Mouse (Mus musculus) bone marrow macrophage, adult 2 months (primary cell): Measurements from ENCODE around the gene Cks1b. TPM values are rescaled to one million over a fixed set of nuclear protein-coding genes. Genes with fewer than 3 reads are reported as not detected.
"Not testable (repeated sequence)": the region's sequence is repeated elsewhere in the genome, so short reads cannot be mapped to it uniquely, and the experiment has no call there.

Experiments
- H3K27ac ChIP-seq: 2 replicates; pipeline ENCODE4 v1.5.1; 2012; ENCODE audit warnings: low read depth, low read length; ENCODE audit not compliant: insufficient read depth
- H3K4me1 ChIP-seq: 2 replicates; pipeline ENCODE4 v1.6.1; 2012; ENCODE audit warnings: low read length; ENCODE audit not compliant: control insufficient read depth, insufficient read depth
- H3K4me3 ChIP-seq: 2 replicates; pipeline ENCODE4 v1.5.1; 2012; ENCODE audit warnings: mild to moderate bottlenecking, low read length, moderate library complexity; ENCODE audit not compliant: insufficient read depth
- CTCF ChIP-seq: IDR thresholded peaks from 2 replicates; pipeline ENCODE4 v1.5.1; 2012; ENCODE audit warnings: low read depth, mild to moderate bottlenecking, low read length, moderate library complexity
- POLR2A ChIP-seq: IDR thresholded peaks from 2 replicates; pipeline ENCODE4 v1.6.1; 2012; ENCODE audit warnings: mild to moderate bottlenecking, low read depth, low read length, borderline replicate concordance
- polyA plus RNA-seq: library from polyadenylated mRNA; stranded (reverse); fragments of >200 nt; gene quantifications from 2 replicates; pipeline ENCODE4 v1.2.4, GENCODE M21; 2012; ENCODE audit not compliant: missing spikeins, insufficient read depth, insufficient read length

The Cks1b gene
- polyA plus RNA-seq, 1 experiment: 46.6 TPM

DNA sequence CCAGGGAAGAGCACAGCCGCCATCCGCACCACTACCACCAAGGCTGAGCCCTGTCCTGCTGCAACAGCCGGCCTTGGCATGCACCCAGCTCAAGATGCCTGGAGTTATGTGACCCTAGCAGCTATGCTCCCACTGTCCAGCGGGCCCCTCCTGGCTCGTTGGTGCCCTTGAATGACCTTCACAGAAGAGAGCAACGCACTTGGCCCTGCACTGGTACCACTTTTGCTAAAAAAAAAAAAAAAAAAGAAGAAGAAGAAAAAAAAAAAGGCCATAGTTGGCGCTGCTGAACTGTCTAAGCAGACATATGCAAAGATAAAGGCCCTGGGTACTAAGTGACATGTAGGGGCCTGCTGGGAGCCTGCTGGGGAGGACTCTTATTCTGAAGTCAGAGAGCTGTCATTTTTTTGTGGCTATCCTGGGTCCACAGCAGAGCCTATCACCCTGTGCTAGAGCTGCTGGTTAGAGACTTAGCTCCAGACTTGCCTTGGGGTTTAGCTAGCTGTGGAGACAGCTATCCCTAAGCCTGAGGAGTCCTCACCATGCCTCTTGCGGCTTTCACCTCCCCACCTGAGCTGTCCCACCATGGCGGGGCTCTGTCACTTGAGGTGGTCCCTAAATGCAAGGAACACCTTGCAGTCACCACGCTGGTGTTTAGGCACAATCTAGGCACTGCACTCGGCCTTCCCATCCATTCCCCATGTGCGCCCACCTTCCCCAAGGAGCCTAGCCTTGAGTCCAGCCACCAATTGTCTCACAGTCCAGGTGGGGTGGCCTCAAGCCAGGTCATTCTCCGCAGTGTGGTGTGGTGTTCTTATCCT, 30.7 kb upstream of the Cks1b start:
- H3K27ac ChIP-seq: no peak overlapping the region
- TF ChIP-seq CTCF (no peak), POLR2A (no peak)
- H3K4me3 ChIP-seq: no peak overlapping the region
- peaks cover 5% of the 10 kb centered on the region; the same call in 1 of the 2 replicates for H3K4me1 ChIP-seq

DNA sequence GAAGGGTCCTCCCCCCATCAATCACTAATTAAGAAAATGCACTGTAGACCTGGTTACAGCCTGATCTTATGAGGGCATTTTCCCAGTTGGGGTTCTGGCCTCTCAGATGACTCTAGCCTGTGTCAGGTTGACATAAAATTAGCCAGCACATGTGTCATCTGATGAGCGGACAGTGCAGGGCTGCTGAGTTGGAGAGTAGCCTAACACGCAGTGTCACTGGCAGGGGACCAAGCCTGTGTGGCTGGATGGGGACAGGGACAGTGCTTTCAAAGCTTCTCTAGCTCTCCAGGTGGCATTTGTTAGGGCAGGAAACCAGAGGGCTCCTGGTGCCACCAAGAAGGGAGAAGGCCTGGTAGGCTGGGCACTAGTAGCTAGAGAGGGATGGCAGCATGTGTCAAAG, 22.5 kb upstream of the Cks1b start:
- peaks cover 25% of the 10 kb centered on the region for H3K4me1 ChIP-seq
- H3K27ac ChIP-seq: no peak overlapping the region
- TF ChIP-seq POLR2A (no peak), CTCF (no peak)
- H3K4me3 ChIP-seq: no peak overlapping the region

DNA sequence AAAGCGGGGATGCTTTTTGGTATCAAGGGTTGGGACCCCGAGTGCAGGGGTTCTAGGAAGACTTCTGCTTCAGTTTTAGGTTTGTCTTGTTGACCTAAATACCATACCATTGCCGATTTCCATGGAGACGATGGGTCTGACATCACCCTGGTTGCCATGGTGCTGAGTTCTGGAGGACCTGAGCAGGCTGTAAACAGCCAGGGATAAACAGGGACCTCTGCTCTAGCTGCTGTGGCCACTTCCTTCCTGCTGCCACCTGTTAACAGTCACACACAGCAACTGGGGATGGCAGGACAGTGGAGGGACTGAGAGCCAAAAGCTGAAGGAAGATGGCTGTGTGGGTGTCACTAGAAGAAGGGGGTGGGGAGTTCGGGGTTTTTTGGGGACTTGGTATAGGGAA, 19.1 kb upstream of the Cks1b start:
- H3K27ac ChIP-seq: peak overlapping the region; percentile 58
- TF ChIP-seq CTCF (0 out of 2 replicates have a peak, but pooled peaks have one; percentile 18), POLR2A (no peak)
- H3K4me3 ChIP-seq: peak overlapping the region; percentile 54
- H3K4me1 ChIP-seq: peaks cover 25% of the 10 kb centered on the region

DNA sequence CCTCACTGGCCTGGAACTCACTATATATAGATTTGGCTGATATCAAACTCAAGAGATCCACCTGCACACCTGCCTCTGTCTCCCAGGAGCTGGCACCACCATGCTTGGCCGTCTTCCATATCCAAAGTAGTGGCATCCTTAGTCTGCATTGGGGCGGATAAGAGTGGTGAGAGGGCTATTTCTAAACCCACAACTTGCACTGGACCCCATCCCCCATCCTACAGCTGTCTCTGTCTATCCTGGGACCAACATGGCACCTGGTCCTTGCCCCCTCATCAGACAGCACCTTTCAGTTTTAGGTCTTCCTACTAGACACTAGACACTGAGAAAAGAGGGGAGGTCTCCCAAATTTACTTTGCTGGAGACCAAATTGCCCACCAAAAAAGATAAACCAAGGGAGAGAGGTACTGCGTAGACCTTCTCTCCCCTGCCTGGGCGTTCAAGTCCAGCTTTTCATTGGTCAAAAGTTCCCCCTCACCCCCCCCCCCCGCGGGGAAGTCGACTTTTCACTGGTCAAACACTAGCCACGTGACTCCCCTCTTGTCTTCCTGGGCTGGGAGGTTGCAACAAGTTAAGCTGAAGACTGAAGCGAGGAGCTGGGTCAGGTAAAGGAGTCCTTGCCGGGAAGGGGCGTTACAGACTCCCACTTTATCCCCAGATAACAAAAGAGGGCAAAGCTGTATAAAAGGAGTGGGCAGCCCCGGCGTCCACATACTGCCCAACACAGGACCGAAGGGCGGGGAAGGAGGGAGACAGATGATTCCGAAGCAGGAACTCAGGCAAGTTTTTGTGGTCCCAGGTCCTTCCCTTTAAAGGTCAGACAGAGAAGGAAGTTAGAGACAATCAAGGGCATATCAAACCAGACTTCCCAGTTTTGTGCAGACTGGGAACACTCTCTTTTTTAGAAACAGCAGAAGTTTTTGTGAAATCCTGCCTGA, 18.3 kb upstream of the Cks1b start, which contains the start of gene Pbxip1:
TSS of gene Pbxip1 (plus strand) at position 531 of the 938 bp plus-strand sequence.
- H3K4me1 ChIP-seq: peaks cover 25% of the 10 kb centered on the region
- H3K27ac ChIP-seq: peak within 1 kb of the TSS; percentile 58
- peak within 1 kb of the TSS; percentile 54 for H3K4me3 ChIP-seq
- TF ChIP-seq CTCF: no peak
- no peak for TF ChIP-seq POLR2A

DNA sequence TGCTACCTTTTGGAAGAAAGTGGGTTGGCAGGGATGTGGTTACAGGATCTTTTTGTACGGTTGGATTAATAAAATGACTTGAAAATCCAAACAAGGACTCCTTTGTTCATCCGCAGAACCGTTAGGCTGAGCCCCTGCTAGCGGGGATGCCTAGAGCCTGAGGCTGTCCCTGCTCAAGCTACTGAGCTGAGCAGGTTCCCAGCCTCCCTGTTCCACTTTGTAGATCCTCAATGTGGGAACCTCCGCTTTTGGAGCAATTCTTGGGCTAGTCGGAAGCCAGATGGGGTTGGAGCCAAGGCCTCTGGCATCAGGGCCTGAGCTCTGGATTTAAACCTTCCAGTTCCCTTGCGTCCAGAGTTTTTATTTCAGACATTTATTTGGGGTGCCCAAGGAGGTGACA, 16.9 kb upstream of the Cks1b start:
- Histone ChIP-seq H3K4me1 (peaks cover 31% of the 10 kb centered on the region), H3K4me3 (no peak overlapping the region), H3K27ac (no peak overlapping the region)
- no peak for TF ChIP-seq POLR2A
- no peak for TF ChIP-seq CTCF

DNA sequence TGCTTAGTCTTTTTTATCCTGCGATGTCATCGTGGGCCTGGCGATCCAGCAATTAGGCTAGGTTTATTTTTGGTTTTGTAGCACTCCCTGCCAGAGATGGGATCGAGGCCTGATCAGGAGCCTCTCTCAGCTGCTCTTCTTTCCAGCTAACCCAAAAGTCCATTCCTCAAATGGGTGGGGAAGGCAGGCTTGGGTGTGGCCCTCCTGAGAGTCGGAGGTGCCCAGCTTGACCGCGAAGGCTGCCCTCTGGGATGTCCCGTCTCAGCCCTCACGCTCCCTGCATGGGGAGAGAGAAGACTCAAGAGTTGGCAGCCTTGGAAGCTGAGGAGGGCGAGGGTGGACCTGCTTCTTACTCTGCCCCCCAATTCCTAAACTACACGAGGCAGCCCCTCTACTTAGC, 16.3 kb upstream of the Cks1b start:
- H3K27ac ChIP-seq: no peak overlapping the region
- H3K4me3 ChIP-seq: no peak overlapping the region
- TF ChIP-seq POLR2A (no peak), CTCF (no peak)
- peaks cover 31% of the 10 kb centered on the region for H3K4me1 ChIP-seq

DNA sequence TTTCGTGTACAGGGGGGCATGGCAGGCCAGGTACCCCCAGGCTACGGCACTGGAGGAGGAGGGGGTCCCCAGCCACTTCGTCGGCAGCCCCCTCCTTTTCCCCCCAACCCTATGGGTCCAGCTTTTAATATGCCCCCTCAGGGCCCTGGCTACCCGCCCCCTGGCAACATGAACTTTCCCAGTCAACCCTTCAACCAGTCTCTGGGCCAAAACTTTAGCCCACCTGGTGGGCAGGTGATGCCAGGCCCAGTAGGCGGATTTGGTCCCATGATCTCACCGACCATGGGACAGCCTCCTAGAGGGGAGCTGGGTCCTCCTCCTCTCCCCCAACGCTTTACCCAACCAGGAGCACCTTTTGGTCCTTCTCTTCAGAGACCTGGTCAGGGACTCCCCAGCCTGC, 14.4 kb upstream of the Cks1b start:
- H3K27ac ChIP-seq: no peak overlapping the region
- TF ChIP-seq POLR2A (no peak), CTCF (no peak)
- peaks cover 17% of the 10 kb centered on the region for H3K4me1 ChIP-seq
- H3K4me3 ChIP-seq: no peak overlapping the region

DNA sequence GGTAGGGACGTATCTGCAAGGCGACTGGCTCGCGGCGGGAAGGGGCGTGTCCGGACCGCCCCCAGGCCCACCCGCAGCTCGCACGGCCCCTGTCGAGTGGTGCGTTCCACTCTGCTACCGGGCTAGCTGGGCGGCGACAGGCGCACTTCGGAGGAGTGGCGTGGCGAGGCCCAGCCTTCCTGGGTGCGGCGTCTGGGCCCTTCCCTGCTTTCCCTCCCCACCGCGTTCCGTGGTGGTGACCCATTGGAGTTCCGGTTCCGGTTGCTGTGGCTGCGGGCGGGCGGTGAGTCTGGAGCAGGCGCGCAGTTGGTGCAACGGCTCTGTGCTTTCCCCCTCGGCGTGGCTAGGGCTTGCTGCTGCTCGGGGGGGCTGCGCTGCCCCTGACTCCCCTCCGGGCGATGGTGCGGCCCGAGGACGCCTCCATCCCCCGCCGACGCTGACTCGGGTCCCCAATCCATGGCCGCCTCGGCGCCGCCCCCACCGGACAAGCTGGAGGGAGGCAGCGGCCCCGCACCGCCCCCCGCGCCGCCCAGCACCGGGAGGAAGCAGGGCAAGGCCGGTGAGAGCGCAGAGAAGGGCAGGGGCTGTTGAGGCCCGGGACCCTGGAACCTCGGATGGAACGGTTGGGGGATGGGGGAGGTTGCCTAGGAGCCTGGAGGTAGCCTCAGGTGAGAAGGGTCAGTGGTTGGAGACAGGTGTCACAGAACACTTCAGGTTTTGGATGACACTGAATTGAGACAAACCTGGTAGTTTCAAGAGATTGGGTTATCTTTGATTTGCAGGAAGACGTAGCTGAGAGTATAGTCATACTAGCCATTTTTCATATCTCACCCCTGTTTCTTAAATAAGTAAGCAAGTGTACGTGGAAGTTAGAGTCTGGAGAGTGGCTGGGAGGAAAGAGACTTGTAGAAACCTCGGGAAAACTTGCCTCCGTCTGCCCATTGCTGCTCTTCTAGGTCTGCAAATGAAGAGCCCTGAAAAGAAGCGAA, 12.3 kb upstream of the Cks1b start, which contains the start of gene Pygo2:
TSS of gene Pygo2 (plus strand) at position 44 of the 989 bp plus-strand sequence.
- peak within 1 kb of the TSS; percentile 84 for H3K4me3 ChIP-seq
- peaks cover 6% of the 10 kb centered on the region for H3K4me1 ChIP-seq
- TF ChIP-seq CTCF (no peak), POLR2A (no peak)
- H3K27ac ChIP-seq: peak within 1 kb of the TSS; percentile 69

DNA sequence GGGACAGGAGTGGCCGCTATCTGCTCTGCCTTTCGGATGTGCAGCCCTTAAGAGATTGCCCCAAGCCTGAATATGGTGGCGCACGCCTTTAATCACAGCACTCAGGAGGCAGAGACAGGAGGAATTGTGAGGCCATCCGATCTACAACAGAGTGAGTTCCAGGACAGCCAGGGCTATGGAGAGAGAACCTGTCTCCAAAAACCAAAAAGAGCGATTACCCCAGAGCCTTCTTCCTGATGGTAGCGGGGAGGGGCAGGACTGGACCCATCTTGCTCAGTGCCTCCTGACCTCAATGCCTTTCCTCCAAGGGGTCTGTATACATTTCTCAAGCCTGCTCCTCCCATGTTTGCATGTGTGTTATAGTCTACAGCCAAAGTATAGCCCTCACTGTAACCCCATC, 10.8 kb upstream of the Cks1b start:
- not testable (repeated sequence) for H3K27ac ChIP-seq, H3K4me3 ChIP-seq, H3K4me1 ChIP-seq
